11 mouse cellular contexts compared by ENCODE assay signal in genomic region chr7:43482090-43482716, GRCm38 (mm10). TPM values are rescaled to one million over a fixed set of nuclear protein-coding genes. Genes with fewer than 3 reads are reported as not detected.
DNase-seq lines count a peak whose midpoint lies in the region; ATAC-seq and TF ChIP-seq lines count a peak whose summit lies in the region.
"Had no signal": no experiment of that assay in that cellular context is flagged by ENCODE, and none has a peak within 500 bp of the region (broad histone marks: within the 10 kb centered on the region; RNA-seq: fewer than 3 reads in every experiment).

No protein-coding gene starts in this region.

- no peak overlapping the region for H3K4me3 ChIP-seq in heart, postnatal 0 days (ENCODE audit: low read depth, low read length)
- no peak overlapping the region for H3K4me3 ChIP-seq in forebrain, embryonic 14.5 days (ENCODE audit: low read depth, low read length)
- no peak overlapping the region for H3K4me3 ChIP-seq in limb, embryonic 12.5 days (replicated peaks)

- peaks cover 5% of the 10 kb centered on the region; the same call in 1 of the 2 replicates for H3K4me1 ChIP-seq in heart, postnatal 0 days (ENCODE audit: control insufficient read depth, insufficient read depth)
- peaks cover 11% of the 10 kb centered on the region for H3K4me1 ChIP-seq in forebrain, embryonic 14.5 days (ENCODE audit: control insufficient read depth, insufficient read depth, low read length)
- H3K4me1 ChIP-seq in limb, embryonic 12.5 days (replicated peaks), result peaks cover 6% of the 10 kb centered on the region; the same call in 1 of the 2 replicates

- intact Hi-C loops in gastrocnemius, postnatal 36 days (cut with DNase I), result no loop called here

- H3K27me3 ChIP-seq in heart, postnatal 0 days (ENCODE audit: control insufficient read depth, insufficient read depth, low read length), result peaks cover 18% of the 10 kb centered on the region
- 0 out of 2 replicates have a peak, but pooled peaks cover 10% of the 10 kb centered on the region for H3K27me3 ChIP-seq in forebrain, embryonic 14.5 days (replicated peaks; ENCODE audit: control insufficient read depth, insufficient read depth, low read length)
- peaks cover 27% of the 10 kb centered on the region for H3K27me3 ChIP-seq in limb, embryonic 12.5 days

- DNase-seq in heart, postnatal 0 days (ENCODE audit: low spot score), result peak; percentile 6
- DNase-seq in heart, adult 8-10 months (ENCODE audit: low spot score), result no peak
- DNase-seq in Muller cell, postnatal 12 days (ENCODE audit: inconsistent ontology term), result peak; percentile 43
- peak; percentile 64 for DNase-seq in forebrain, embryonic 14.5 days (ENCODE audit: low spot score)
- DNase-seq in embryo, embryonic 10.5 days (ENCODE audit: low spot score), result no peak
- DNase-seq in gastrocnemius, postnatal 36 days, result no peak
- no peak for DNase-seq in gastrocnemius, adult 18-20 months (ENCODE audit: low spot score)

- TF ChIP-seq EP300 in heart, postnatal 0 days (IDR thresholded peaks at IDR 0.05; ENCODE audit: low read depth), result no peak

- no peak for TF ChIP-seq CTCF in heart, postnatal 0 days (IDR thresholded peaks at IDR 0.05; ENCODE audit: low read depth)

- no peaks in the 10 kb centered on the region for H3K36me3 ChIP-seq in heart, postnatal 0 days (replicated peaks; ENCODE audit: control insufficient read depth, insufficient read depth, low read length)
- peaks cover 8% of the 10 kb centered on the region; the same call in 1 of the 2 replicates for H3K36me3 ChIP-seq in forebrain, embryonic 14.5 days (ENCODE audit: control insufficient read depth, insufficient read depth, low read length)
- H3K36me3 ChIP-seq in limb, embryonic 12.5 days, result no peaks in the 10 kb centered on the region

- WGBS in heart, postnatal 0 days, result 52% methylated on average over 8 of the region's 8 CpGs
- 24% methylated on average over 8 of the region's 8 CpGs for WGBS in forebrain, embryonic 14.5 days
- 59% methylated on average over 8 of the region's 8 CpGs for WGBS in limb, embryonic 12.5 days

- no peaks in the 10 kb centered on the region for H3K9me3 ChIP-seq in heart, postnatal 0 days (replicated peaks; ENCODE audit: control insufficient read depth, low read length)
- H3K9me3 ChIP-seq in forebrain, embryonic 14.5 days (replicated peaks; ENCODE audit: control insufficient read depth, low read length), result no peaks in the 10 kb centered on the region
- no peaks in the 10 kb centered on the region for H3K9me3 ChIP-seq in limb, embryonic 12.5 days

- no peak overlapping the region for H3K9ac ChIP-seq in heart, postnatal 0 days (replicated peaks; ENCODE audit: low read depth, low read length)
- no peak overlapping the region for H3K9ac ChIP-seq in forebrain, embryonic 14.5 days (ENCODE audit: low read length)
- H3K9ac ChIP-seq in limb, embryonic 12.5 days (replicated peaks), result no peak overlapping the region

- no peak overlapping the region for H3K27ac ChIP-seq in heart, postnatal 0 days (ENCODE audit: low read depth)
- no peak overlapping the region for H3K27ac ChIP-seq in forebrain, embryonic 14.5 days (ENCODE audit: low read depth, low read length)
- no peak overlapping the region for H3K27ac ChIP-seq in limb, embryonic 12.5 days

- H3K4me2 ChIP-seq in heart, postnatal 0 days (ENCODE audit: low read depth, low read length), result no peak overlapping the region
- H3K4me2 ChIP-seq in forebrain, embryonic 14.5 days (ENCODE audit: low read length), result no peak overlapping the region
- H3K4me2 ChIP-seq in limb, embryonic 12.5 days, result no peak overlapping the region

- peak; percentile 54; the same call in 1 of the 2 replicates for ATAC-seq in heart, postnatal 0 days (ENCODE audit: insufficient read depth, low read depth)
- ATAC-seq in forebrain, embryonic 14.5 days, result peak; percentile 76
- ATAC-seq in limb, embryonic 12.5 days (ENCODE audit: insufficient number of reproducible peaks, insufficient read depth, low FRiP score, low TSS enrichment, low read depth), result 0 out of 2 replicates have a peak, but pooled peaks have one; percentile 32

RNA-seq across cellular contexts. Expression of gene Iglon5, which starts 7.7 kb away (rescaled TPM):
- 0.08 TPM in 1 of 2 replicates, not detected in the other for total RNA-seq in heart, postnatal 0 days (2014; rRNA removed; ENCODE audit: low replicate concordance)
- polyA plus RNA-seq in heart, postnatal 0 days (2015; fragmentation: Nextera tagmentation; extraction: Ambion mirVana), result not detected in 2 replicates
- total RNA-seq in heart, adult 8-10 months (2022), result under 1 TPM; 0.09 to 0.38 (median 0.24) TPM
- 4.6 and 5.1 TPM in 2 replicates for polyA plus RNA-seq in forebrain, embryonic 14.5 days (2014; fragmentation: Nextera tagmentation; extraction: Ambion mirVana)
- 1.4 and 1.7 TPM in 2 replicates for polyA plus RNA-seq in limb, embryonic 12.5 days (2016; fragmentation: Nextera tagmentation; extraction: Ambion mirVana)
- total RNA-seq in gastrocnemius, postnatal 36 days (2021), result under 1 TPM; 0.23 to 0.27 TPM
- total RNA-seq in gastrocnemius, adult 18-20 months (2021), result under 1 TPM; 0.19 to 0.39 TPM
- total RNA-seq: monocyte, adult 5-6 weeks had no signal

RNA-seq across cellular contexts. Expression of gene Vsig10l, which starts 19.3 kb away (rescaled TPM):
- 3.9 and 17.7 TPM in 2 replicates for total RNA-seq in heart, postnatal 0 days (2014; rRNA removed; ENCODE audit: low replicate concordance)
- 2.9 and 3.1 TPM in 2 replicates for polyA plus RNA-seq in heart, postnatal 0 days (2015; fragmentation: Nextera tagmentation; extraction: Ambion mirVana)
- 1 to 10 TPM in 2 of 4 experiments, under 1 TPM in 2; 0.71 to 4.4 (median 1.6) TPM for total RNA-seq in heart, adult 8-10 months (2022)
- polyA plus RNA-seq in forebrain, embryonic 14.5 days (2014; fragmentation: Nextera tagmentation; extraction: Ambion mirVana), result 3.2 and 6.5 TPM in 2 replicates
- 1.8 and 3.7 TPM in 2 replicates for polyA plus RNA-seq in limb, embryonic 12.5 days (2016; fragmentation: Nextera tagmentation; extraction: Ambion mirVana)
- total RNA-seq in gastrocnemius, postnatal 36 days (2021), result 1 to 10 TPM; 1.7 TPM
- under 1 TPM; 0.85 to 0.87 TPM for total RNA-seq in gastrocnemius, adult 18-20 months (2021)

RNA-seq across cellular contexts. Expression of gene 4931406B18Rik, which starts 23.5 kb away (rescaled TPM):
- total RNA-seq in heart, postnatal 0 days (2014; rRNA removed; ENCODE audit: low replicate concordance), result not detected in 2 replicates
- not detected in 2 replicates for polyA plus RNA-seq in heart, postnatal 0 days (2015; fragmentation: Nextera tagmentation; extraction: Ambion mirVana)
- total RNA-seq in heart, adult 8-10 months (2022), result not detected
- polyA plus RNA-seq in forebrain, embryonic 14.5 days (2014; fragmentation: Nextera tagmentation; extraction: Ambion mirVana), result not detected in 2 replicates
- not detected in 2 replicates for polyA plus RNA-seq in limb, embryonic 12.5 days (2016; fragmentation: Nextera tagmentation; extraction: Ambion mirVana)
- total RNA-seq in gastrocnemius, postnatal 36 days (2021), result not detected
- not detected for total RNA-seq in gastrocnemius, adult 18-20 months (2021)
- total RNA-seq: ES-E14; monocyte, adult 5-6 weeks had no signal
- polyA plus RNA-seq: heart, embryonic 14.5 days had no signal

RNA-seq across cellular contexts. Expression of gene Gm45233, which starts 38.3 kb away (rescaled TPM):
- not detected in 2 replicates for total RNA-seq in heart, postnatal 0 days (2014; rRNA removed; ENCODE audit: low replicate concordance)
- polyA plus RNA-seq in heart, postnatal 0 days (2015; fragmentation: Nextera tagmentation; extraction: Ambion mirVana), result 0.52 and 0.60 TPM in 2 replicates
- total RNA-seq in heart, adult 8-10 months (2022), result 1 to 10 TPM in 2 of 4 experiments, under 1 TPM in 2; 0.44 to 1.3 (median 0.94) TPM
- polyA plus RNA-seq in forebrain, embryonic 14.5 days (2014; fragmentation: Nextera tagmentation; extraction: Ambion mirVana), result not detected in 2 replicates
- polyA plus RNA-seq in limb, embryonic 12.5 days (2016; fragmentation: Nextera tagmentation; extraction: Ambion mirVana), result 1.1 TPM in 1 of 2 replicates, not detected in the other
- under 1 TPM in 1 of 2 experiments, not detected in 1; 0.79 TPM for total RNA-seq in gastrocnemius, postnatal 36 days (2021)
- under 1 TPM; 0.28 to 0.84 TPM for total RNA-seq in gastrocnemius, adult 18-20 months (2021)
- total RNA-seq: ES-E14; monocyte, adult 5-6 weeks had no signal
- polyA plus RNA-seq: heart, embryonic 14.5 days had no signal

RNA-seq across cellular contexts. Expression of gene Etfb, which starts 38.3 kb away (rescaled TPM):
- 396 and 434 TPM in 2 replicates for total RNA-seq in heart, postnatal 0 days (2014; rRNA removed; ENCODE audit: low replicate concordance)
- polyA plus RNA-seq in heart, postnatal 0 days (2015; fragmentation: Nextera tagmentation; extraction: Ambion mirVana), result 1,315 and 1,437 TPM in 2 replicates
- total RNA-seq in heart, adult 8-10 months (2022), result 1,000 to 10,000 TPM; 1,243 to 1,357 (median 1,292) TPM
- polyA plus RNA-seq in forebrain, embryonic 14.5 days (2014; fragmentation: Nextera tagmentation; extraction: Ambion mirVana), result 156 and 182 TPM in 2 replicates
- 236 and 240 TPM in 2 replicates for polyA plus RNA-seq in limb, embryonic 12.5 days (2016; fragmentation: Nextera tagmentation; extraction: Ambion mirVana)
- total RNA-seq in gastrocnemius, postnatal 36 days (2021), result 100 to 1,000 TPM; 264 to 310 TPM
- 100 to 1,000 TPM; 282 to 331 TPM for total RNA-seq in gastrocnemius, adult 18-20 months (2021)

Comparison
In these comparisons a context has a peak if more than half of its experiments do, and no peak if none do; other contexts are left out.
1. DNase-seq: peak in heart, postnatal 0 days (single experiment), Muller cell, postnatal 12 days (single experiment) and forebrain, embryonic 14.5 days (single experiment); none in heart, adult 8-10 months (single experiment), embryo, embryonic 10.5 days (single experiment), gastrocnemius, postnatal 36 days (0 of 2) and gastrocnemius, adult 18-20 months (single experiment).
2. Peak in every context shown above with its lines, with median percentiles within 50 percentile points of each other: ATAC-seq.